Mouse (Mus musculus): ENCODE measurements around the gene Kif11.

Kif11 gene

DNA sequence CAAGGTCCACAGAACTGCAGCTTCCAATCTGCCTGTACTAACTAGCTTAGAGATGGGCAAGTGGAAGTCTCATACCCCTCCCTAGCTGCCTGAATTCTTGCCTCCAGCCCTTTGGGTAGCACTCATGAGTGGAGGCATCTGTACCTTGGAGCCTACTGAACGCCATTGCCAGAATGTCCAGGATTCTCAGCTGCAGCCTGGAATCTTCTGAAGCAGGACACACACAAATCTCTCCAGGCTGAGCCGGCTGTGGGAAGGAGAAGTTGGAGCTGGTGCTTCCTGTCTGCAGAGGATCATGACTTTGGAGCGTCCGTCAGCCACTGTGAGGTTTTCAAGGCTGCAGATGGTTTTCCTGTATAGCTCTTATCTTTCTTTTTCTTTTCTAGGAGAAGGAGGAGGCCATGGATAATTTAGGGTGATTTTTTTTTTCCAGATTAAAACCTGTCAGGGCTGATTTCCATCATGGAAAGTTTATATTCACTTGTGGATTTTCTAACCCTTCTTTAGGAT is 67.5 kb downstream of the Kif11 start:
- DNase-seq (ENCODE audit: low spot score) = no peak

DNA sequence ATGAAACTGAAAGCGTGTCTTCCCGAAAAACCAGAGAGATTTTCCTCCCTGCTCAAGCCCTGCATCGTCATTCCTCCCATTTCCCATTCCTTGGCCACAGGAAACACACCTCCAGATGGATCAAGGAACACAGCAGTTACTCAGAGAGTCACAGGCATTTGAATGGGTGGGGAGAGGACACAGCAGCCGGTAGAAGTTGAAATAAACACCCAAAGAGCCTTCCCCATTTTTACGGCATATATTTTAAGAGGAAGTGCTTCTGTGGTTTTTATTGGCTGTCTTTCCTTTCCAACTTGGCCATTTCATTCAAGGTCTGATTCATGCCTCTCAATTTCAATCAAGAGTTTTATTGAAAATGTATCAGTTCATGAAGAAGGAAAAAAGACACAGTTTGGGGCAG is 72.0 kb downstream of the Kif11 start:
- no peak for DNase-seq (ENCODE audit: low spot score)

DNA sequence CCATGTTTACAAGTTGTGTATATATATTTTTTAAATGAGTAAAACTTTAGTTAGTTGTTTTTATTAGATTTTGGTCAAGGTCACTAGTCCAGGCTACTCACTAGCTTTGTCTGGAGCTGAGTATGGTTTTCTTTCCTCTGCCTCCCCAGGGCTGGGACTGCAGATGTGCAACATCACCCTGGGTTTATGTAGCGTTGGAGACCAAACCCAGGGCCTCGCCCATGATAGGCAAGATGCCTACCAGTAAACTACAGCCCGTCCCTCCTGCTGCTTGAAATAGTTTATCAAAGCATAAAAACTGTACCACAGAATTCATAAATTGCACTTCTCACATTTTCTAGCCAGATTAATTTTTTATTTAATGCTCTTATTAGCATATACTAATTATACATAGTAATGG is 73.0 kb downstream of the Kif11 start:
- no peak for DNase-seq (ENCODE audit: low spot score)

DNA sequence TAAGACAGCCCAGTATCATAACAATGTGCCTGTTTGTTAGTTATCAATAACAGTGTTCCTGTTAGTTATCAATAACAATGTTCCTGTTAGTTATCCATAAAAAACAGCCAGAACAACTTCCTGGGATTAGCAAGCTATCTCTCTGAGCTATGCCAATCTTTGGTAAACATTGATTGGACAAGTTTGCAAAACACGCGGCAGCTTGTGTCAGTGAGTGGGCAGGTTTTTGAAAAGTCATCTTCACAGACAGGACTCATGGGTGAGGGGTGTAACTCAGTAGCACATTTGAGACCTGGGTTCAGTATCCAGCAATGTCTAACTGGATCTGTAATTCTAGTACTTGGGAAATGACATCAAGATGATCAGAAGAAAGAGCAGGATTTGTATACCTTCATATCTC is 79.3 kb downstream of the Kif11 start:
- no peak for DNase-seq (ENCODE audit: low spot score)

DNA sequence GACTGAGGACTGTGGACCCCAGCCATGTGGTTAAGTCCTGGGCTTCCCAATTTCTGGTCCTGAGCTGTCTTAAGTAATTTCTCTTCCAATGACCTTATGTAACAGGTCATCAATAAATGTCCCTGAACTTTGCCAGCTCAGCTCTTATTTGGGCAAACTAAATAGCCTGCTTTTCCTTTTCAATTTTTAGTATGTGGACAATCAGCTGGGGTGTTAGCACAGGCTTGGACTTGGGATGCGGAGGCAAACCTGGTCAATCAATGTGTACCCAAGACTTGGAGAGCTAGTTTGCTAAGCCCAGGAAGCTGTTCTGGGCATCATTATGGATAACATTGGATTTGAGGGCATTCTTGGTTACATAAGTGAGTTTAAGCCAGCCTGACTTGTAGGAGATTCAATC is 79.8 kb downstream of the Kif11 start:
- DNase-seq (ENCODE audit: low spot score) = no peak

DNA sequence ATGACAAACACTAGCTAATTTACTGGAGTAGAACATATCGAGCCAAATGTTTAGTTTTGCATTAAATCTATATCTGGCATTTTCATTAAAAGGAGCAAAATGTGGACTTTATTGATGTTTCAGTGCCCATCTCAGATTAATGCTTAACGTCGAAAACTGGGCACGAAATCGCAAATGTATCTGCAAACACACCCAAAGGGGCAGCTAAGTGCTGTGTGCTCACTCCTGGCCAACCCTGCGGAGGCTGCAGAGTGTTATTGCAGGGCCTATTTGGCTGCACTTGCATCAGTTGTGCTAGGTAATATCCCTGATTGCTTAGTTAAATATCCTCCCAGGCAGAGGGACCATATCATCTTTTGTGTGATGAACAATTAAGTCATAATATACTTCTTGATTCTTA is 81.8 kb downstream of the Kif11 start:
- DNase-seq (ENCODE audit: low spot score) = no peak

DNA sequence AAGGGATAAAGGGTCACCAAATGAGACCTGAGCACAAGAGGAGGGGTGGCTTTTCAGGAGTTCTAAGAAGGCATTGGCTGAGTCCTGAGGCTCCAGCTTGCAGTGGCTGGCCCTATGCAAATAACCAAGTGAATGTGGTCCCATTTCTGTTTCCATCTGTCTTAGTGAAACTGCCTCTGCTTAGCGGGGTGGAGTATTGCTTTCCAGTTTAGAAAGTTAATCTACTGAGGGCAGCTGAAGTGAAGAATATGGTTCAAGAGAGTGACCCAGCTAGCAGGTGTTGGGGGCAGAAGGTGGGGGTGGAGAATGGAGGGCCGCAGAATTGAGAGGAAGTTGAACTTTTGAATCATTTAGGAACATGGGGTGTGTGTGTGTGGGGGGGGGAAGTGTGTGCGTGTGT is 90.2 kb downstream of the Kif11 start:
- DNase-seq (ENCODE audit: low spot score) = no peak

DNA sequence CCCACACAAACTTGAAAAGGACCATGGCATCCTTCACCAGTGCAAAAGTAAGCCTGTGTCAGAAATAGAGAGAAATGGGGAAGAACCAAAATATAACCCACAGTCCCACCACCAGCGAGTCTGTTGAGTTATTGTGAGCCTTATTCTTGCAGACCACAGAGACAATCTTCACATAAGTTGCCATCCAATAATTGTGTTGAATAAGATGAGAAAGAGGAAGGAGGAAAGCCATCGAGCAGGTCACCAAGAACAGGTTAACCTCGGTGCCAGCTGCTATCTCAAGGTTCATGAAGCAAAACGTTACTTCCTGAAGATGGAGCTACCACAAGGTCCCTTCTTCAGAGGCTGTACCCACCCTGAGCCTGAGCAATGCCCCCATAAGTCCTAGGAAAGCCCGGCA is 90.8 kb downstream of the Kif11 start:
- no peak for DNase-seq (ENCODE audit: low spot score)

DNA sequence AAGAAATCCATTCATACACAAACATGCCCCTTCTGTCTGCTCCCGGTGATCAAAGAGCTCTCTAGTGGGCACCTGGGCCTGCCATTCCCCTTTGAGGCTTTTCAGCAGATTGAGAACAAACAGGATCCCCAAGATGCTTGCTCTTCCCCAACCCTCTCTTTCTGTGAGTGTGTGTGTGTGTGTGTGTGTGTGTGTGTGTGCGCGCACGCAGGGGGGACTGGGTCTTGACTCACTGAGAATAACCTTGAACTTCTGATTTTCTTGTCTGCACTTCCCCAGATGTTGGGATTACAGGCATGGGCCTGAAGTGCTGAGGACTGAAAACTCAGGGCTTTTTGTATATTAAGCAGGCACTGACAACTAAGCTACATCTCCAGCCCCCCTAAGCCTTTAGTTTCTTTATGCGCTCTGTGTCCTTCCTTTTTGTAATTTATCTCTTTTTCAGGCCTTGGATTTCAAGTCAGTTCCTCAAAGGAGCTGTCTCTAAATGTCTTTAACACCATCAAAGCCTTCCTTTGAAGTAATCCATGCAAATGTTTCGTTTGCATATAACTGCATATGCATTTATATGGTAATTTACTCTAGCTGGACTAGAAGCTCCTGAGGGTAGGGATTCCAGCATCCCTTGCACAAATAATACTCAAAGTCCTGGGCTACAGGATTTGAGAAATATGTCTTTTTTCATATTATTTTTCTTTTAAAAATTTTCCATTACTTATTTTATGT is 92.8 kb downstream of the Kif11 start:
- DNase-seq (ENCODE audit: low spot score) = no peak
